Mouse (Mus musculus) 3T3-L1 (cell line): ENCODE results near the gene Rpl41.
"Not testable (repeated sequence)": the region's sequence is repeated elsewhere in the genome, so short reads cannot be mapped to it uniquely, and the experiment has no call there.

ENCODE experiments used
- DNase-seq: peaks from one replicate; pipeline ENCODE4 v3.0.0-alpha.2; 2015; ENCODE audit warnings: low read depth, low spot score

The Rpl41 gene

GRCm38 (mm10) chr10:128524732-128525662, 24.1 kb downstream of the Rpl41 start:
- peak; percentile 66 for DNase-seq

DNA sequence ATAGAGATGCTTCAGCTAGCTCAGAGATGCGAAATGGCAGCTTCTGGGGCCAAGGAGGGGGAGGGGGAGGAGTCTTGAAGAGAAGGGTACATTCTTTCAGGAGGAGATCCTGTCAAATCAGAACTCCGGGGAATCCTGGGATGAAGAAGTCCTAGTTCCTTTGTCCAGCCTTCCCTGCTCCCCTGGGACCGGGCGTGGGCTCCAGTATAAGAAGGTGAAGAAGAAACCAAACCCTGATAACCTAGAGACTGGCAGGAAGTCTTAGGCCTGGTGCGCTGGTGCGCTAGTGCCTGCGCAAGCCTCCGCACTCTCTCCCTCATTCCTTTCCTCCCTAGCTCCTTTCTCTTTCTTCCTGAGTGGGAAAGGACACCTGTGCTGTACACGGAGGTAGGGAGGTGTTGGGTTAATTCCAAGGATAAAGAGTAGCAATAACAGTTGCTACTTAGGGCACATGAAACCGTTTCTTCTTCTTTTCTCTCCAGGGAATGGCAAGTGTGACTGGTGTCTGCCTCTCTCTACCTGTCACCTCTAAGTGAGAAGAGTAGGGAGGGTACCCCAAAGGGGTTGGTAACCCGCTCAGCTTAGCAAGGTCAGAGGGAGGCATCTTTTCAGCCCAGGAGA, 24.9 kb downstream of the Rpl41 start:
- DNase-seq: no peak

DNA sequence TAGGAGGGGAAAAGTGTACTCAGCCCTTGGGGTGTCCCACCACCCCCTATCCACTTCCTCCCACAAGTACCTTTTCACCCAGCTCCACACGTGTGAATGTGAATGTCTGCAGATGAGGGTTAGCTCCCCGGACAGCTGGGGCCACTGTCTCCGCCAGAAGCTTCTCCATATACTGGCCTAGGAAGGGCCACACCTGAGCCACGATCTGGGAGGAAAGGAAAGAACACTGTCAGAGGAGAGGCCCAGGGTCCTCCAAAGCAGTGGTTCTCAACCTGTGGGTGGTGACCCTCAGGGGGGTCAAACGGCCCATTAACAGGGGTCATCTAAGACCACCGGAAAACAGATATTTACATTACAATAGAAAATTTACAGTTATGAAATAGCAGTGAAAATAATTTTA, 26.8 kb downstream of the Rpl41 start:
- no peak for DNase-seq

DNA sequence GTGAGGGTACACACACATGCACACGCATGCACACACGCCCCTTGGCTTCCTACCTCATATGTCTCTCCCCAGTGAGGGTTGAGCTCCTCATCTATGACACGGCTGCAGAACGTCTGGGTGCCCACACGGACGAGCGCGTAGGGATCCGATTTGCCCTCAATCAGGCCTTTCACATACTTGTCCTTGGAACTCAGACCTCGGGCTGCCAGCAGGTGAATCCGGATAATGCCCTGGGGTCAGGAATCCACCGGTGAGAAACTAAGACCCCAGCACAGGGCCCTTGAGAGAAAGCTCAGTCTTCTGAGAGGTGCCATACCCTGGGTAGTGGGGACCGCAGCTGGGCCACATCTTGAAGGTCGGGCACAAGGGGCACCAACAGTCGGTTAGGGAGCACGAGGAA, 28.5 kb downstream of the Rpl41 start:
- DNase-seq: no peak

DNA sequence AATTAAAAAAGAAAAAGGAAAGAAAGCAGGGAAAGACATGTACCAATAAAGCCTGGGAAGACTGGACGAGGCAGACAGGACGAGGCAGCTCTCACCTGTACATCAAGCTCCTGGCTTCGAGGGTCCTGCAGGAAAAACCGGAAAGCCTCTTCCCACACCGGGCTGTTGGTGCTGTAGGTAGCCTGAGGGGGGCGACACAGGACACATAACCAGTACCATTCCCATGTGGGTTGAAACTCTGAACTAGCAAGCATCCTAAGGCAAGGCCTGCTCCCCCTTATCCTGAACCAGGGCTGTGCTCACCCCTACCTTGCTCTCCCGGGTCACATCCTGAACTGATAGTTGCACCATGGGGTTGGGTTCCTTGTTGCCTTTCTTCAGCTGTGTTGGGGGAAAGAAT, 30.3 kb downstream of the Rpl41 start:
- DNase-seq: peak; percentile 48

DNA sequence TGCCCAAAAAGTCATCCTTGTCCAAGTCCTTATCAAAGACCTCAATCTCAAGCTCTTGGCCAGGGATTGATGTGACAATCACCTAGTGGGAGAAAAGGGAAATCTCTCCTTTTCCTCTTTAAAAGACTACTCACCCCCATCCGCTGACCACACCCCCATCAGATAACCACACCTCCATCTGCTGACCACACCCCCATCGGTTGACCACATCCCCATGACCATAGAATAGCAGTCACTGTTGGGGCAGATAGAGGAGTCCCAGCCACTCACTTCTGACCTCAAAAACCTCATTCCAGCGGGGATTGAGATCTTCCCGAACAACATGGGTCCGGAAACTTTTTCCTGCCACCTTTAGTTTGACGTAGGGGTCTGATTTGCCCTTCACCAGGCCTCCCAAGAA, 32.4 kb downstream of the Rpl41 start:
- DNase-seq: no peak

DNA sequence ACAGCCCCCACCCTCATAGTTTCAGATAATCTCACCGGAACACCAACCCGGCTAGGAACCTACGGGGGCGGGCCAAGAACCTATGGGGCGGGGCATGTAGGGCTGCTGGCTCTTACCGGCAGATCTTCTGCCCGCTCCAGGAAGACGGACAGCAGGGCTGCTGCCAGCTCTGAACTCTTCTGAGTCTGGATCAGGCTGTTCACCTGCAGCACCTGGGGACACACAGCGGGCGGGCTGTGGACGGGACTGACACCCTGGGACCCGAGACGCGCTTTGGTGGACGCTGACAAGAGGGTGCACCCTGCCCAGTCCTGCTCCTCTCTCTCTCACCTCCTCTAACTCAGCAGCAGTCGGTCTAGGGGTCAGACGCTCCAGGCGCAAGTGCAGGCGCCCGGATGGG, 33.1 kb downstream of the Rpl41 start:
- DNase-seq: no peak

GRCm38 (mm10) chr10:128515044-128515443, 34.1 kb downstream of the Rpl41 start:
- DNase-seq: no peak

DNA sequence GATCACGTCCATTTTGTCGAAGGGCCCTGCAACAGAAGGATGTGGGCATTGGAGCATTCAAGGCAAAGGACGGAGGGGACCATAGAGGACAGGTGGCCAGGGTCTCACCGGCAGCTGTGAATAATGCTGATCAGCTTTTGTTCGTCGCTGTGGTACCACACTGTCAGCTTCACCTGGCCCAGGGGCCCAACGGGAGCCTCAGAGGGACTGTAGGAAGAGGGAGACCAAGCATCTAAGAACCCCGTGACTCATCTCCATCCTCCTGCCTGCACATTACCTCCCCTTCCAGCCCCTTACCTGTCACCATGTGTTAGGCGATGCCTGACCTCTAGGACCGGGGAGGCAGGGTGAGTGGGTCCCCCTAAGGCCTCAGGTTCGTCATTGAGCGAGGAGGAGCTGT, 37.3 kb downstream of the Rpl41 start:
- no peak for DNase-seq

DNA sequence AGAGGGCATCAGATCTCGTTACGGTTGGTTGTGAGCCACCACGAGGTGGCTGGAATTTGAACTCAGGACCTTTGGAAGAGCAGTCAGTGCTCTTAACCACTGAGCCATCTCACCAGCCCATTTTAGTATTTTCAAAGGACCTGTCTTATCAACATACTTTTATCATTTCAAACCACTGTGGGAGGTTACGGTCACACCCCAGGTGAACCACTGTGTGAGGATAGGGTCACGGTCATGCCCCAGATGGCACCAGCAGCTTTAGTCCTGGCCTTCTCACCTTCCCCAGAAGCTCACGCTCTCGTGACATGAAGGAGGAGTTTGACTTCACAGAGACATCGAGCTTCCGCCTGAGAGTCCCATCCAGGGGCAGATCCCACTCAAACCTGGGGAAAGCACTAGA, 37.9 kb downstream of the Rpl41 start:
- DNase-seq: no peak

DNA sequence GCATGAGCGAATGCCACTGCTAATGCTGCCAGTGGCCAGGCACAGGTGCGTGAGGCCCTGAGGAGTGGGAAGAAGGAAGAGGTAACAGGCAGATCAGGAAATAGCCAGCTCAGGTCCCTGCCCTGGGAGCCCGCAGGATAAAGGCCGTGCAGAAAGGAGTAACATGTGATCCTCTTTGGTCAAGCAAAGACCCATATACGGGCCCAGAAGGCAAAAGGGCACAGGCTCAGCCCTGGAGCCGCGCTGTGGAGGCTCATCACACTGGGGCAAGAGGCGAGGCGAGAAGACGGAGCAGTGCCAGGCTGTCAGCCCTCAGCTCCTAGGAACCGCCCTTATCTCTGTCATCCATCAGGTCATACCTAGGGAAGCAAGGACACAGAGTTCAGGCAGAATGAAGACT, 38.8 kb downstream of the Rpl41 start:
- DNase-seq: no peak

GRCm38 (mm10) chr10:128509831-128510230, 39.3 kb downstream of the Rpl41 start:
- no peak for DNase-seq

DNA sequence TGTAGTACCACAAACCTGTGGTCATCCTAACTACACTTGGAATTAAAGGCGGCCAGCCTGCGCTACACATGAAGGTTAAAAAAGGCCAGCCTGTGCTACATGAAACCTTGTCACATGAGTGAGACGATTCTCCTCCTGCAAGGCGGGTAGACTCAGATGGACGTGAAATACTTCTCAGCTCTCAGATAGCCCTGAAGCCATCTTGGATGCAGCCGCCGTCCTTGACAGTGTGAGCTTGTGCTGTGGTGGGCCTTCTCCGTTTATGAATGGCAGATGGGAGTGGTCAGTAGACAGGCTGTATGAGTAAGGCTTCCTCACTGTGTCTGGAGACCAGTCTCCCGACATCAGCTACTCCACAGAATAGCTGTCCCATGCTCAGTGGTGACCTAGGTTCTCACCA, 39.9 kb downstream of the Rpl41 start:
- DNase-seq: no peak

GRCm38 (mm10) chr10:128508260-128508659, 40.8 kb downstream of the Rpl41 start:
- no peak for DNase-seq

GRCm38 (mm10) chr10:128505974-128506373, 43.1 kb downstream of the Rpl41 start:
- no peak for DNase-seq

GRCm38 (mm10) chr10:128505371-128505667, 43.8 kb downstream of the Rpl41 start:
- not testable (repeated sequence) for DNase-seq

DNA sequence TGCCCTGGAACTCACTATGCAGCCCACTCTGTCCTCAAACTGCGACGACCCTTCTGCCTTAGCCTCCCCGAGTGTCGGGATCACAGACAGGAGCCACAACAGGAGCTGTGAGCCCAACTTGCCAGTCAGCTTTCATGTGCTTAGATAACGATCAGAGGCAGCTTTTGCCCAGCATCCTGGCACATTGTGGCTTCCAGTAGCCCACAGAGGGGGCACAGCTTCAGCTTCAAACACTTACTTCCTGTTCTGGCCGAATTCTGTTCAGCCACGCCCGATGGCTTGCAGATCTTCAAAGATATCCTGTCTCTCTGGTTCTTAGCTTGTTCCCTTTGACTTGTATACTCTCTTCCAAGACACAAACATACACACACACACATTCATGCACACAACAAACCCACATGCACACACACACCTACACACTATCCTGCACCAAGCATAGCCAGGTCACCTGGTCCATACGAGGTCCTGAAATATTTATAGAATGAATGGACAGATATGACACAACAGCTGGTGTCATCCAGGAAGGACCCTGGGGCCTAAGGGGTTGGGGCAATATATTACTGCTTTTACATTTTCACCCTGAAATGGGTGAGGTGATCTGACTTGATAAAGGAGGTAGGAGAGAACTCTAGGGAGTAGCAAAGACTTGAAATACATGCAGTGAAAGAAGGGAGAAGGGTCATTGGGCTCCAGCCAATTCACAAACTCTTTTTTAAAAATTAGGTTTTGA, 44.3 kb downstream of the Rpl41 start:
- no peak for DNase-seq

GRCm38 (mm10) chr10:128504012-128504411, 45.1 kb downstream of the Rpl41 start:
- DNase-seq: no peak

DNA sequence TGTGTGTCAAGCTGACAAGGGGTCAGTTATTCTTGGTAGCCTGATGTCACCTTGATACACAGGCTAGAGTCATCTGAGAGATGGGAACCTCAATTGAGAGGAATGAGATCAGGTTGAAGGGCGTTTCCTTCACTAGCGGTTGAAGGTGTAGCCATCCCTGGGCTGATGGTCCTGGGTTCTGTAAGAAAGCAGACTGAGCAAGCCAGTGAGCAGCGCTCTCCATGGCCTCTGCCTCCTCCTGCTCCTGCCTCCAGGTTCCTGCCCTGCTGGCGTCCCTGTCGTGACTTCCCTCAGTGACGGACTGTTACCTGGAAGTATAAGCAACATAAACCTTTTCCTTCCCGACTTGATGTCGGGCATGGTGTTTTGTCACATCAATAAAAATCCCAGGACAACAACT, 45.6 kb downstream of the Rpl41 start:
- DNase-seq: no peak

DNA sequence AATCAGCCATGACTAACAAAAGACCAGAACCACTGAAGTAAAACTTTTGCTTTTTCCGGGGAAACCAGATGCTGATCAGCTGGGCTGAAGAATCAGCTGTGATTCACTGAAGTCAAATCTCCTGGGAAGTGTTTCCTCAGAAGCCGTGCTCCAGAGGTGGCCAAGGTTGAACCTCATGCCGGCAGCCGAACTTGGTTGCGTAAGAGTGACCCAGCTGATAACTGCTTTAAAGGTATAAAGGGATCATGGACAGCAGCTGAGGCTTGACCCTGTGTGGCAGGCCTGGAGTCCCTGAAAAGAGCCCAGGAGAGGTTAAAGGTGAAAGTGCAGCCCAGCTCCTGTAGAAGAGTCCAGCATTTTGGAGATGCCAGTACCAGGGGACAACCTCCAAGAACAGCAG, 46.8 kb downstream of the Rpl41 start:
- DNase-seq: peak; percentile 66

- DNase-seq: peak; percentile 67
Measured at GRCm38 (mm10) chr10:128499116-128499671, 49.9 kb downstream of the Rpl41 start.

GRCm38 (mm10) chr10:128498590-128498989, 50.5 kb downstream of the Rpl41 start, which contains the start of gene Myl6b:
TSS of gene Myl6b (minus strand) at chr10:128498685.
- DNase-seq: peak; percentile 97
